Comparison of ENCODE assay signal across 8 mouse cellular contexts in genomic region chr14:29090074-29090473, GRCm38 (mm10).
A peak's percentile ranks its signal among the peaks of the same experiment; 100 is the strongest.
DNase-seq lines count a peak whose midpoint lies in the region; ATAC-seq and TF ChIP-seq lines count a peak whose summit lies in the region.

No protein-coding gene starts in this region.

- no peak overlapping the region for H3K9ac ChIP-seq in forebrain, embryonic 15.5 days (replicated peaks)
- H3K9ac ChIP-seq in lung, embryonic 15.5 days = no peak overlapping the region

- peak; percentile 95 for TF ChIP-seq CTCF in layer of hippocampus, adult 2 months (conservative IDR thresholded peaks at IDR 0.05)

- H3K9me3 ChIP-seq in forebrain, embryonic 15.5 days = no peaks in the 10 kb centered on the region
- H3K9me3 ChIP-seq in lung, embryonic 15.5 days = no peaks in the 10 kb centered on the region

- H3K36me3 ChIP-seq in forebrain, embryonic 15.5 days = no peaks in the 10 kb centered on the region
- H3K36me3 ChIP-seq in lung, embryonic 15.5 days = no peaks in the 10 kb centered on the region

- DNase-seq in Muller cell, postnatal 12 days (ENCODE audit: inconsistent ontology term) = peak; percentile 50
- peak; percentile 45 for DNase-seq in cerebellum, adult 11-12 months
- DNase-seq in heart, postnatal 4 days = peak; percentile 88
- DNase-seq in layer of hippocampus, adult 2 months (ENCODE audit: low spot score in 2 of 2) = peak; percentile 73 to 85
- peak; percentile 34 for DNase-seq in retina, adult 2 months (ENCODE audit: low read depth, low spot score)

- 5% methylated on average over 5 of the region's 5 CpGs for WGBS in forebrain, embryonic 15.5 days
- 5% methylated on average over 5 of the region's 5 CpGs for WGBS in lung, embryonic 15.5 days

- no peak overlapping the region for H3K4me2 ChIP-seq in forebrain, embryonic 15.5 days (replicated peaks)
- no peak overlapping the region for H3K4me2 ChIP-seq in lung, embryonic 15.5 days

- H3K4me1 ChIP-seq in forebrain, embryonic 15.5 days = peaks cover 5% of the 10 kb centered on the region; the same call in 1 of the 2 replicates
- H3K4me1 ChIP-seq in lung, embryonic 15.5 days = no peaks in the 10 kb centered on the region

- peak; percentile 89 for ATAC-seq in forebrain, embryonic 15.5 days (replicated peaks)
- ATAC-seq in lung, embryonic 15.5 days (ENCODE audit: borderline replicate concordance, extremely low read depth, low FRiP score, low TSS enrichment) = peak; percentile 55; the same call in 1 of the 2 replicates
- ATAC-seq in erythroid progenitor cell, adult 5-6 weeks (replicated peaks; ENCODE audit: low FRiP score, poor library complexity, severe bottlenecking) = no peak

- no peaks in the 10 kb centered on the region for H3K27me3 ChIP-seq in forebrain, embryonic 15.5 days
- peaks cover 8% of the 10 kb centered on the region for H3K27me3 ChIP-seq in lung, embryonic 15.5 days

- H3K4me3 ChIP-seq in forebrain, embryonic 15.5 days = no peak overlapping the region
- no peak overlapping the region for H3K4me3 ChIP-seq in layer of hippocampus, adult 2 months
- H3K4me3 ChIP-seq in lung, embryonic 15.5 days = no peak overlapping the region

- H3K27ac ChIP-seq in forebrain, embryonic 15.5 days (replicated peaks) = no peak overlapping the region
- H3K27ac ChIP-seq in layer of hippocampus, adult 2 months = no peak overlapping the region
- H3K27ac ChIP-seq in lung, embryonic 15.5 days = no peak overlapping the region

Comparison
In these comparisons a context has a peak if more than half of its experiments do, and no peak if none do; other contexts are left out.
1. DNase-seq: peak in every context shown above with its lines; median percentile 88 in heart, postnatal 4 days; 79 in layer of hippocampus, adult 2 months; 50 in Muller cell, postnatal 12 days; 45 in cerebellum, adult 11-12 months; 34 in retina, adult 2 months.